Mouse (Mus musculus): ENCODE data around the gene Papola. TPM values are rescaled to one million over a fixed set of nuclear protein-coding genes. Genes with fewer than 3 reads are reported as not detected.

Papola gene
- polyA plus RNA-seq, 1 experiment from 2014 or later, result 142 TPM

DNA sequence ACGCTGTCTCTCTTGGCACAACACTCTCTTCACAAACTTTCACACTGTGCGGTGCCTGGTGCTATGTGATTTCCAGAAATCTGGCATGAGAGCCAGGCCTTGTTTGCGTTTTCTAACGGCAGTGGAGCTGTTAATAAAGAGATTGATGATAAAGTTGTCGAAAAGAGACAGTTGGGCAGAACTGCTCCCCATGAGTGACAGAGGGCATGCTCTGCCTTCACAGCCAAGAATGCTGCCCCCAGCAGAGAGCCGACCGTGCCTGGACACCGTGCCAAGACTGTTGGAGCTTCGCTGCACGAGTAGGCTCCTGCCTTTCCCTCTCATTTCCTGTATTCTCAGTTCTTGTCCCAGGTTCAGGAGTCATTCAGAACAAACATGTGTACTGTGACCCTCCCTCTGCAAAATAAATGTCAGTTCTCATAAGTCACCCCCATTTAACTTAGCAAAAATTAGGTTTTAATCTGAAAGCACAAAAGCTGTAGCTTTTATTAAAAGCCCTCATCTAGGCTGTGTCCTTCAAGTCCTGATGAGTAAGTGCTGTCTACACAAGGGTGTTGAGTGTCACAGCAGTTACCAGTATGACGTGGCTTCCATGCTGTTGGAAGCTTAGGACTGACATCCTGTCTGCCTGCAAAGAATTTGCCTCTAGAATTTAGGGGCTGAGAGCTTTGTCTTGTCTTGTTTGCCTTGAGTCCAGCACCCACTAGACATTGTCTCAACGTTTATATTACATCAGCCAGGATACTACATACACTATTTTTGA lies 58.9 kb downstream of the Papola start:
- Histone ChIP-seq H3K4me2 (ENCODE audit: low read depth, low read length) (no peak overlapping the region), H3K4me3 (ENCODE audit: low read depth, low read length) (no peak overlapping the region), H3K27me3 (ENCODE audit: control insufficient read depth, insufficient read depth, low read length) (no peaks in the 10 kb centered on the region), H3K4me1 (ENCODE audit: control insufficient read depth, insufficient read depth, low read length) (no peaks in the 10 kb centered on the region), H3K9ac (replicated peaks; ENCODE audit: low read depth, low read length) (no peak overlapping the region), H3K27ac (ENCODE audit: low read depth, low read length) (no peak overlapping the region), H3K36me3 (ENCODE audit: control insufficient read depth, insufficient read depth, low read length) (no peaks in the 10 kb centered on the region), H3K9me3 (ENCODE audit: control insufficient read depth, low read length) (no peaks in the 10 kb centered on the region)
- ATAC-seq (ENCODE audit: low read depth), result no peak
- 67% methylated on average over 12 of the region's 12 CpGs for WGBS

GRCm38 (mm10) chr12:105844406-105844805 lies 59.9 kb downstream of the Papola start:
- H3K4me1 ChIP-seq (ENCODE audit: control insufficient read depth, insufficient read depth, low read length), result no peaks in the 10 kb centered on the region
- 92% methylated on average over 4 of the region's 4 CpGs for WGBS
- ATAC-seq (ENCODE audit: low read depth), result no peak

GRCm38 (mm10) chr12:105849102-105849501 lies 64.6 kb downstream of the Papola start:
- 66% methylated on average over 8 of the region's 8 CpGs for WGBS
- Histone ChIP-seq H3K4me2 (ENCODE audit: low read depth, low read length) (no peak overlapping the region), H3K4me1 (ENCODE audit: control insufficient read depth, insufficient read depth, low read length) (peaks cover 6% of the 10 kb centered on the region; the same call in 1 of the 2 replicates), H3K27me3 (ENCODE audit: control insufficient read depth, insufficient read depth, low read length) (no peaks in the 10 kb centered on the region), H3K36me3 (ENCODE audit: control insufficient read depth, insufficient read depth, low read length) (no peaks in the 10 kb centered on the region), H3K9me3 (ENCODE audit: control insufficient read depth, low read length) (no peaks in the 10 kb centered on the region), H3K27ac (ENCODE audit: low read depth, low read length) (no peak overlapping the region), H3K9ac (replicated peaks; ENCODE audit: low read depth, low read length) (no peak overlapping the region), H3K4me3 (ENCODE audit: low read depth, low read length) (no peak overlapping the region)
- ATAC-seq (ENCODE audit: low read depth), result no peak

More at GRCm38 (mm10) chr12:105844406-105844805, 59.9 kb downstream of the Papola start:
- Histone ChIP-seq H3K36me3 (ENCODE audit: control insufficient read depth, insufficient read depth, low read length) (no peaks in the 10 kb centered on the region), H3K4me3 (ENCODE audit: low read depth, low read length) (no peak overlapping the region), H3K9ac (replicated peaks; ENCODE audit: low read depth, low read length) (no peak overlapping the region), H3K4me2 (ENCODE audit: low read depth, low read length) (no peak overlapping the region), H3K9me3 (ENCODE audit: control insufficient read depth, low read length) (no peaks in the 10 kb centered on the region), H3K27me3 (ENCODE audit: control insufficient read depth, insufficient read depth, low read length) (no peaks in the 10 kb centered on the region), H3K27ac (ENCODE audit: low read depth, low read length) (no peak overlapping the region)

GRCm38 (mm10) chr12:105850675-105851074 lies 66.2 kb downstream of the Papola start:
- Histone ChIP-seq H3K9ac (replicated peaks; ENCODE audit: low read depth, low read length) (no peak overlapping the region), H3K36me3 (ENCODE audit: control insufficient read depth, insufficient read depth, low read length) (no peaks in the 10 kb centered on the region), H3K27me3 (ENCODE audit: control insufficient read depth, insufficient read depth, low read length) (no peaks in the 10 kb centered on the region), H3K4me1 (ENCODE audit: control insufficient read depth, insufficient read depth, low read length) (peaks cover 13% of the 10 kb centered on the region; the same call in 1 of the 2 replicates), H3K4me3 (ENCODE audit: low read depth, low read length) (no peak overlapping the region), H3K4me2 (ENCODE audit: low read depth, low read length) (no peak overlapping the region), H3K9me3 (ENCODE audit: control insufficient read depth, low read length) (no peaks in the 10 kb centered on the region), H3K27ac (ENCODE audit: low read depth, low read length) (no peak overlapping the region)
- WGBS, result 67% methylated on average over 9 of the region's 9 CpGs
- no peak for ATAC-seq (ENCODE audit: low read depth)

- Histone ChIP-seq H3K27ac (ENCODE audit: low read depth, low read length) (no peak overlapping the region), H3K9me3 (ENCODE audit: control insufficient read depth, low read length) (no peaks in the 10 kb centered on the region), H3K4me1 (ENCODE audit: control insufficient read depth, insufficient read depth, low read length) (peaks cover 24% of the 10 kb centered on the region), H3K9ac (replicated peaks; ENCODE audit: low read depth, low read length) (no peak overlapping the region), H3K27me3 (ENCODE audit: control insufficient read depth, insufficient read depth, low read length) (no peaks in the 10 kb centered on the region), H3K4me2 (ENCODE audit: low read depth, low read length) (no peak overlapping the region), H3K4me3 (ENCODE audit: low read depth, low read length) (no peak overlapping the region), H3K36me3 (ENCODE audit: control insufficient read depth, insufficient read depth, low read length) (no peaks in the 10 kb centered on the region)
- WGBS, result 33% methylated on average over 7 of the region's 7 CpGs
- peak; percentile 29; the same call in 1 of the 2 replicates for ATAC-seq (ENCODE audit: low read depth)
These were observed 68.3 kb downstream of the Papola start for GRCm38 (mm10) chr12:105852798-105853197.

DNA sequence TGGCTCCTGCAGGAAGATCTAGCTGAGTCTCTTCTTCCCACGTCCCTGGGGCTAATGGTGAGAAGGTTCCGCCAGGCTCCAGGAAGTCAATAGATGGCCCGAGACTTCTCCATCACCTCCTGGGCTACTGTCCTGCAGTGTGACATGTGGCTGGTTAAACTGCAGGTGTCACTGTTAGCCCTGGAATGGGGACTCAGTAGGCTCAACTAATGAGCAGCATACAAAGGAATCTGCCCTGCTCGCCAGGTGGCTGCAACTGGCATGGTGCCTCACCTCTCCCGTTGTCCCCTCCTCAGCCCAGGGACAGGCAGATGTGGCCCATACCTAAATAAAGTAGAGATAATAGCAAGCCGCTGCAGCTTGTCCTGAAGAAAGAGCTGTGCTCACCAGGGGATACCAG lies 70.1 kb downstream of the Papola start:
- H3K27me3 ChIP-seq (ENCODE audit: control insufficient read depth, insufficient read depth, low read length), result no peaks in the 10 kb centered on the region
- H3K9me3 ChIP-seq (ENCODE audit: control insufficient read depth, low read length), result no peaks in the 10 kb centered on the region
- no peak overlapping the region for H3K27ac ChIP-seq (ENCODE audit: low read depth, low read length)
- H3K36me3 ChIP-seq (ENCODE audit: control insufficient read depth, insufficient read depth, low read length), result no peaks in the 10 kb centered on the region
- peaks cover 24% of the 10 kb centered on the region for H3K4me1 ChIP-seq (ENCODE audit: control insufficient read depth, insufficient read depth, low read length)
- ATAC-seq (ENCODE audit: low read depth), result peak; percentile 73
- no peak overlapping the region for H3K9ac ChIP-seq (replicated peaks; ENCODE audit: low read depth, low read length)
- H3K4me2 ChIP-seq (ENCODE audit: low read depth, low read length), result no peak overlapping the region
- no peak overlapping the region for H3K4me3 ChIP-seq (ENCODE audit: low read depth, low read length)
- 35% methylated on average over 6 of the region's 6 CpGs for WGBS

- Histone ChIP-seq H3K9ac (replicated peaks; ENCODE audit: low read depth, low read length) (no peak overlapping the region), H3K4me3 (ENCODE audit: low read depth, low read length) (no peak overlapping the region), H3K9me3 (ENCODE audit: control insufficient read depth, low read length) (no peaks in the 10 kb centered on the region), H3K4me1 (ENCODE audit: control insufficient read depth, insufficient read depth, low read length) (peaks cover 19% of the 10 kb centered on the region), H3K36me3 (ENCODE audit: control insufficient read depth, insufficient read depth, low read length) (no peaks in the 10 kb centered on the region), H3K27me3 (ENCODE audit: control insufficient read depth, insufficient read depth, low read length) (no peaks in the 10 kb centered on the region), H3K27ac (ENCODE audit: low read depth, low read length) (no peak overlapping the region), H3K4me2 (ENCODE audit: low read depth, low read length) (no peak overlapping the region)
- ATAC-seq (ENCODE audit: low read depth), result no peak
- 84% methylated on average over 5 of the region's 5 CpGs for WGBS
These were observed 73.6 kb downstream of the Papola start for GRCm38 (mm10) chr12:105857902-105858640.

- Histone ChIP-seq H3K27ac (ENCODE audit: low read depth, low read length) (no peak overlapping the region), H3K36me3 (ENCODE audit: control insufficient read depth, insufficient read depth, low read length) (no peaks in the 10 kb centered on the region), H3K27me3 (ENCODE audit: control insufficient read depth, insufficient read depth, low read length) (no peaks in the 10 kb centered on the region), H3K9me3 (ENCODE audit: control insufficient read depth, low read length) (no peaks in the 10 kb centered on the region), H3K9ac (replicated peaks; ENCODE audit: low read depth, low read length) (no peak overlapping the region), H3K4me3 (ENCODE audit: low read depth, low read length) (no peak overlapping the region), H3K4me1 (ENCODE audit: control insufficient read depth, insufficient read depth, low read length) (no peaks in the 10 kb centered on the region), H3K4me2 (ENCODE audit: low read depth, low read length) (no peak overlapping the region)
- WGBS, result 56% methylated on average over 6 of the region's 6 CpGs
- no peak for ATAC-seq (ENCODE audit: low read depth)
These were observed 77.6 kb downstream of the Papola start for GRCm38 (mm10) chr12:105862072-105862471.

DNA sequence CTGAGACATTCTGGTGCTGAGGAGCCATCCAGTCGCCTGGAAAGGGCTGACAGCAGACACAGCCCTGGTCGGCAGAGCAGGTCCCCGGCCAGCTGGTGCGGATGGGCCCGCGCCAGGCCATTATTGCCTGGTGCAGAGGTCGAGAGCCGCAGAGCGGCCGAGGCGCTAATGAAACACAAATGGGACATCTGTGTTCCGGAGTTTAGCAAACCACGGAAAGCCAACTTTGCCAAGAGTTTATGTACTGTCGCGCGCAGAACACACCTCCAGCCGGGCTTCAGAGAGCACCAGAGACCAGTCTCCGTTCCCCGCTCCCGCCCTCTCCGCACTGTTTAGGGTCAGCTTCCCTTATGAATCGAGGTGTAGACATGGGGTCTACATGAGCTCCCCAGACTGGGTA lies 78.1 kb downstream of the Papola start:
- H3K4me3 ChIP-seq (ENCODE audit: low read depth, low read length), result no peak overlapping the region
- no peak overlapping the region for H3K9ac ChIP-seq (replicated peaks; ENCODE audit: low read depth, low read length)
- no peaks in the 10 kb centered on the region for H3K27me3 ChIP-seq (ENCODE audit: control insufficient read depth, insufficient read depth, low read length)
- no peaks in the 10 kb centered on the region for H3K36me3 ChIP-seq (ENCODE audit: control insufficient read depth, insufficient read depth, low read length)
- H3K9me3 ChIP-seq (ENCODE audit: control insufficient read depth, low read length), result no peaks in the 10 kb centered on the region
- H3K4me1 ChIP-seq (ENCODE audit: control insufficient read depth, insufficient read depth, low read length), result no peaks in the 10 kb centered on the region
- ATAC-seq (ENCODE audit: low read depth), result no peak
- no peak overlapping the region for H3K27ac ChIP-seq (ENCODE audit: low read depth, low read length)
- WGBS, result 75% methylated on average over 22 of the region's 22 CpGs
- H3K4me2 ChIP-seq (ENCODE audit: low read depth, low read length), result no peak overlapping the region

All from neural tube, embryonic 14.5 days (tissue).